ENCODE assay signal across 8 mouse cellular contexts in genomic region chr14:99046031-99046781, GRCm38 (mm10). TPM values are rescaled to one million over a fixed set of nuclear protein-coding genes. Genes with fewer than 3 reads are reported as not detected.
DNase-seq lines count a peak whose midpoint lies in the region; ATAC-seq and TF ChIP-seq lines count a peak whose summit lies in the region.

TSS of gene Mzt1 (minus strand) at chr14:99046134.
TSS of gene Bora (plus strand) at chr14:99046222.

- TF ChIP-seq CTCF in bone marrow, adult 2 months (IDR thresholded peaks at IDR 0.05; ENCODE audit: control insufficient read depth, insufficient read depth, low read length): peak; percentile 8; the same call in 1 of the 2 replicates

- peak; percentile 67; the same call in 1 of the 2 replicates for TF ChIP-seq POLR2A in bone marrow, adult 2 months (IDR thresholded peaks at IDR 0.05; ENCODE audit: borderline replicate concordance, control insufficient read depth, low read depth, low read length)

- peak within 1 kb of the TSS; percentile 73 for H3K4me2 ChIP-seq in embryonic facial prominence, embryonic 15.5 days (replicated peaks)
- peak within 1 kb of the TSS; percentile 70 for H3K4me2 ChIP-seq in kidney, embryonic 14.5 days (replicated peaks; ENCODE audit: low read depth, low read length)
- H3K4me2 ChIP-seq in limb, embryonic 15.5 days: peak within 1 kb of the TSS; percentile 63

- peak within 1 kb of the TSS; percentile 90 for H3K9ac ChIP-seq in embryonic facial prominence, embryonic 15.5 days
- peak within 1 kb of the TSS; percentile 97 for H3K9ac ChIP-seq in kidney, embryonic 14.5 days (ENCODE audit: low read depth, low read length)
- peak within 1 kb of the TSS; percentile 95 for H3K9ac ChIP-seq in limb, embryonic 15.5 days

- H3K4me1 ChIP-seq in bone marrow, adult 2 months (ENCODE audit: control insufficient read depth, insufficient read depth, low read length): peaks cover 2% of the 10 kb centered on the region
- H3K4me1 ChIP-seq in embryonic facial prominence, embryonic 15.5 days: peaks cover 28% of the 10 kb centered on the region
- H3K4me1 ChIP-seq in kidney, embryonic 14.5 days (ENCODE audit: control insufficient read depth, insufficient read depth, low read length): peaks cover 25% of the 10 kb centered on the region
- H3K4me1 ChIP-seq in limb, embryonic 15.5 days: peaks cover 24% of the 10 kb centered on the region

- H3K27me3 ChIP-seq in embryonic facial prominence, embryonic 15.5 days: no peaks in the 10 kb centered on the region
- no peaks in the 10 kb centered on the region for H3K27me3 ChIP-seq in kidney, embryonic 14.5 days (ENCODE audit: control insufficient read depth, insufficient read depth, low read length)
- no peaks in the 10 kb centered on the region for H3K27me3 ChIP-seq in limb, embryonic 15.5 days

- no peaks in the 10 kb centered on the region for H3K9me3 ChIP-seq in embryonic facial prominence, embryonic 15.5 days (replicated peaks)
- no peaks in the 10 kb centered on the region for H3K9me3 ChIP-seq in kidney, embryonic 14.5 days (ENCODE audit: control insufficient read depth, low read length)
- H3K9me3 ChIP-seq in limb, embryonic 15.5 days: no peaks in the 10 kb centered on the region

- under 1% methylated on average over 81 of the region's 81 CpGs for WGBS in bone marrow, adult 2 months
- under 1% methylated on average over 81 of the region's 81 CpGs for whole genome bisulfite sequencing in embryonic facial prominence, embryonic 15.5 days
- WGBS in kidney, embryonic 14.5 days: under 1% methylated on average over 78 of the region's 81 CpGs
- under 1% methylated on average over 75 of the region's 81 CpGs for WGBS in limb, embryonic 15.5 days

- peak within 1 kb of the TSS; percentile 87 for H3K4me3 ChIP-seq in bone marrow, adult 2 months (replicated peaks; ENCODE audit: control insufficient read depth, low read depth, low read length)
- H3K4me3 ChIP-seq in embryonic facial prominence, embryonic 15.5 days (replicated peaks): peak within 1 kb of the TSS; percentile 81
- H3K4me3 ChIP-seq in kidney, embryonic 14.5 days (ENCODE audit: low read length): peak within 1 kb of the TSS; percentile 99
- H3K4me3 ChIP-seq in limb, embryonic 15.5 days: peak within 1 kb of the TSS; percentile 98

- peak within 1 kb of the TSS; percentile 96 for H3K27ac ChIP-seq in bone marrow, adult 2 months (ENCODE audit: control insufficient read depth, insufficient read depth, low read depth, low read length, poor library complexity)
- H3K27ac ChIP-seq in embryonic facial prominence, embryonic 15.5 days (replicated peaks): peak within 1 kb of the TSS; percentile 89
- peak within 1 kb of the TSS; percentile 89 for H3K27ac ChIP-seq in kidney, embryonic 14.5 days (ENCODE audit: low read depth, low read length)
- H3K27ac ChIP-seq in limb, embryonic 15.5 days: peak within 1 kb of the TSS; percentile 91

- H3K36me3 ChIP-seq in embryonic facial prominence, embryonic 15.5 days: peaks cover 9% of the 10 kb centered on the region; the same call in 1 of the 2 replicates
- H3K36me3 ChIP-seq in kidney, embryonic 14.5 days (ENCODE audit: control insufficient read depth, insufficient read depth, low read length): peaks cover 10% of the 10 kb centered on the region; the same call in 1 of the 2 replicates
- peaks cover 5% of the 10 kb centered on the region for H3K36me3 ChIP-seq in limb, embryonic 15.5 days

- peak; percentile 97 for ATAC-seq in embryonic facial prominence, embryonic 15.5 days (ENCODE audit: insufficient number of reproducible peaks, low FRiP score, low TSS enrichment, low read depth)
- peak; percentile 96 for ATAC-seq in kidney, embryonic 14.5 days (ENCODE audit: low FRiP score, low TSS enrichment)
- ATAC-seq in limb, embryonic 15.5 days (ENCODE audit: insufficient number of reproducible peaks, low FRiP score, low TSS enrichment, low read depth): peak; percentile 96

- peak; percentile 93 for DNase-seq in 416B (ENCODE audit: low read depth)
- DNase-seq in heart, adult 9 months (ENCODE audit: low spot score in 2 of 2): peak; percentile 87 to 89
- peak; percentile 77 to 89 for DNase-seq in monocyte, adult 2 months (ENCODE audit: low read depth in 1 of 2, low spot score in 2 of 2)
- DNase-seq in spleen, postnatal 36 days (ENCODE audit: low spot score in 2 of 2): peak; percentile 94 to 95

RNA-seq across cellular contexts. Expression of gene Mzt1, which starts in this region (rescaled TPM):
- 14.1 and 24.7 TPM in 2 replicates for polyA plus RNA-seq in bone marrow, adult 2 months (2011; ENCODE audit: insufficient read depth, insufficient read length, low replicate concordance, missing spikeins)
- 64.3 and 69.2 TPM in 2 replicates for polyA plus RNA-seq in embryonic facial prominence, embryonic 15.5 days (2015; fragmentation: Nextera tagmentation; extraction: Ambion mirVana)
- polyA plus RNA-seq in kidney, embryonic 14.5 days (2014; fragmentation: Nextera tagmentation; extraction: Ambion mirVana): 66.0 and 86.2 TPM in 2 replicates
- polyA plus RNA-seq in limb, embryonic 15.5 days (2015; fragmentation: Nextera tagmentation; extraction: Ambion mirVana): 64.7 and 70.1 TPM in 2 replicates

RNA-seq across cellular contexts. Expression of gene Bora, which starts in this region (rescaled TPM):
- 22.7 and 22.8 TPM in 2 replicates for polyA plus RNA-seq in bone marrow, adult 2 months (2011; ENCODE audit: insufficient read depth, insufficient read length, low replicate concordance, missing spikeins)
- polyA plus RNA-seq in embryonic facial prominence, embryonic 15.5 days (2015; fragmentation: Nextera tagmentation; extraction: Ambion mirVana): 46.7 and 48.5 TPM in 2 replicates
- polyA plus RNA-seq in kidney, embryonic 14.5 days (2014; fragmentation: Nextera tagmentation; extraction: Ambion mirVana): 77.1 and 97.6 TPM in 2 replicates
- polyA plus RNA-seq in limb, embryonic 15.5 days (2015; fragmentation: Nextera tagmentation; extraction: Ambion mirVana): 45.1 and 46.4 TPM in 2 replicates

Comparison
In these comparisons a context has a peak if more than half of its experiments do, and no peak if none do; other contexts are left out.
1. Peak in every context shown above with its lines: DNase-seq, ATAC-seq, H3K4me3 ChIP-seq and H3K27ac ChIP-seq.